Mouse (Mus musculus): ENCODE results near the gene Scube1.

DNA sequence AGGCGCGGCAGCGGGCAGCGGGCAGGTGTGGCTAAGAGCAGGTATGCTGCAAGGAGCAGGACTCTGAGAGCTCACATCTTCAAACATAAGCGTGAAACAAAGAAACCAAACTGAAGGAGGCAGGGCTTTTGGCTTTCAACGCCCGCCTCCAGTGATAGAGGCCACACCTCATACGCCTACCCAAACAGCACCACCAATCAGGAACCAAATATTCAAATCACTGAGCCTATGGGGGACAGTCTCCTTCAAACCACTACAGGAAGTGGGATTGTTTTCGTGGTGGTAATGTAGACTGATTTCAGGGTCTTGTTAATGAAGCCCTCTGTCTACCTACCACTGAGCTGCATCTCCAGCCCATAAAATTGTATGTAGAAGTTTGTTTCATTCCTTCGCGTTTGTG lies 155.1 kb downstream of the Scube1 start:
- TF ChIP-seq CTCF (IDR thresholded peaks at IDR 0.05; ENCODE audit: control insufficient read depth, insufficient read depth, low read length) (no peak), POLR2A (IDR thresholded peaks at IDR 0.05; ENCODE audit: borderline replicate concordance, control insufficient read depth, low read depth, low read length) (no peak)

All from bone marrow, adult 2 months (tissue).